Mouse (Mus musculus) lung, adult 2 months (tissue): ENCODE measurements around the gene Kctd18. TPM values are rescaled to one million over a fixed set of nuclear protein-coding genes. Genes with fewer than 3 reads are reported as not detected.

ENCODE experiments used
- DNase-seq: peaks from one replicate; pipeline ENCODE4 v3.0.0; 2022
- H3K4me1 ChIP-seq: fragments of 200-500 bp; 2 replicates; pipeline ENCODE4 v1.6.1; 2011; ENCODE audit warnings: low read length; ENCODE audit not compliant: control insufficient read depth, insufficient read depth
- H3K4me3 ChIP-seq: fragments of 200-500 bp; replicated peaks from 2 replicates; pipeline ENCODE3; 2011; ENCODE audit warnings: low read depth, mild to moderate bottlenecking, control low read depth, low read length; ENCODE audit errors: extremely low read depth
- CTCF ChIP-seq: fragments of 200-500 bp; IDR thresholded peaks from 2 replicates; pipeline ENCODE4 v1.5.1; 2011; ENCODE audit warnings: mild to moderate bottlenecking, low read length, control low read depth; ENCODE audit not compliant: insufficient read depth
- POLR2A ChIP-seq: fragments of 200-500 bp; IDR thresholded peaks from 2 replicates; pipeline ENCODE4 v1.6.1; 2011; ENCODE audit warnings: low read depth, mild to moderate bottlenecking, control low read depth, low read length, borderline replicate concordance; ENCODE audit errors: extremely low read depth
- WGBS: fragments of 180-500 bp; shearing (Covaris S2); methylation state at CpG from one replicate; pipeline ENCODE4 v1.1.7; 2018; 5-methylcytosine and 5-hydroxymethylcytosine counted together
- polyA plus RNA-seq: library from polyadenylated mRNA; depleted of rRNA; stranded (reverse); fragments of >200 nt; gene quantifications from 2 replicates; pipeline ENCODE4 v1.2.3, GENCODE M21; 2012; rRNA removed

Gene Kctd18
- polyA plus RNA-seq, 1 experiment = 9.7 TPM

DNA sequence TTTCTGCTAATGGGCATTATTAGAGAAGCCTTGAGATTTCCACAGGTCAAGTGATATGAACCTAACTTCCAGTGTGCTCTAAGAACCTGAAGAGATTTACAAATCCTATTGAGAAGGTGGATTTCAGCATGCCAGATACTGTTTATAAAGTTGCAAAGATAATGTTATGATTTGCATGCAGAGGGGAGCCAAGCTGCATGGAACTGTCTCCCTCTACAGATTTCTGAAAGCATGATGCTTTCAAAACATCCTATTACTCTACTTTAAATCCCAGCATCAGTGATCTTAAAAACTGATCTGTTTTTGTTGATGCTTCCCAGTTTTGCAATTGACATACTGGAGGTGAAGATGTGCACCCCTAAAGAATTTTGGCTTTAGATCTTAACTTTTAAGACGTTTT, 84.5 kb downstream of the Kctd18 start:
- 62% methylated on average over 1 of the region's 1 CpGs for WGBS
- TF ChIP-seq CTCF = no peak
- TF ChIP-seq POLR2A = no peak
- H3K4me3 ChIP-seq = no peak overlapping the region
- H3K4me1 ChIP-seq = no peaks in the 10 kb centered on the region
- no peak for DNase-seq

DNA sequence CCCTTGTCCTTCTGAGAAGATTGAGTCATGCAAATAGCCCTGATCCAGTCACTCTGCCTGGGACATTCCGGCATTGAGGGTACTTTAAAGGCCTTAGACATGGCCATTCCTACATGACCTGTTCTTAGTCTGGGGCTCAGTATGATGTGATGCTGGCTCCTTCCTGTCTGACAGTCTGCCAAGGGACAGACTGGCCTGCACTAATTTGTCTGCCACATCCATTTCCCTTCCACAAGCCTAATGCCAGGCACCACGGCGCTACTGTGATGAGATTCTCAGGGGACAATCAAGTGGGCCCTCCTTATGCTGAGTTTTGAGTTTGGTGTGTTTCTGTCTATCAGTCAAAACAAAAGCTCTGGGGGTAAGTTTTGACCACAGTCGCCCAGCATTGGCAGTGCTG, 100.2 kb downstream of the Kctd18 start:
- WGBS = 63% methylated on average over 4 of the region's 4 CpGs
- H3K4me1 ChIP-seq = peaks cover 3% of the 10 kb centered on the region
- TF ChIP-seq CTCF = no peak
- TF ChIP-seq POLR2A = no peak
- no peak overlapping the region for H3K4me3 ChIP-seq
- DNase-seq = no peak

DNA sequence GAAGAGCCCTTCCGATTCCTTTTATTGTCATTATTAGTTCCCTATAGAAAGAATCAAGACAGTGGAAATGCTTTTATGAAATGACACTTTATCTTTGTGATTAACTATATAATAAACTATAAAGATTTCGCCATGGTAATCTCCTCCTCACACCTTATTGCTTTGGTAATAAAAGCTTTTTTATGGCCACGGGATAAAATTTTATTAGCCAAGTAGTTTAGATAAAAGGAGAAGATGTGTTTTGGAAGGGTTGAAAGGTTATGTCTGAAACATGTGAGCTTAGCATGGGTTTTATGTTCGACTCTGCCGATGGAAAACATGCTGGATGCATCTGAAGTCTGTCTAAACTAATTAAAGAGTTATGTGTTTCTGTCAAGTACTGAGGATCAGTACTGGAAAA, 101.4 kb downstream of the Kctd18 start:
- no peak for TF ChIP-seq CTCF
- TF ChIP-seq POLR2A = no peak
- no peak for DNase-seq
- Histone ChIP-seq H3K4me1 (peaks cover 3% of the 10 kb centered on the region), H3K4me3 (no peak overlapping the region)
- WGBS = 84% methylated on average over 5 of the region's 5 CpGs

DNA sequence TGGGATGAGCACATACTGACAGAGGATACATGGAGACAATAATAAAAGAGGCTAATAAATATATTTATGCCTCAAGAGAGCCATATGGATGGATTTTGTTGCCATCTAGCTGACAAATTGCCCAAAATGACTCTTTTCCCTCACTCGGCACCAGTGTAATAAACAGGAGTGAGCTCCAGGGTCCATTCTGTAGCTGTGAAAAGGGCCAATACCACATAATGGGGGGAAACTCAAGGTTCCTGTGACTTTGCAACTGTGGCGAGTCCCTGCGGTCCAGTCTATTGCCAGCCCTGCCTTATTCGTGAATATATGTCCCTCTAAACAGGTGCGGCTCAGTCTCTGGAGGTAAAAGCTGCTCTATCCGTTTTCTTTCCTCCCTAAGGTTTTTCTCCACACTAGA, 107.2 kb downstream of the Kctd18 start:
- Histone ChIP-seq H3K4me1 (no peaks in the 10 kb centered on the region), H3K4me3 (no peak overlapping the region)
- no peak for DNase-seq
- WGBS = 91% methylated on average over 6 of the region's 6 CpGs
- TF ChIP-seq CTCF (no peak), POLR2A (no peak)

DNA sequence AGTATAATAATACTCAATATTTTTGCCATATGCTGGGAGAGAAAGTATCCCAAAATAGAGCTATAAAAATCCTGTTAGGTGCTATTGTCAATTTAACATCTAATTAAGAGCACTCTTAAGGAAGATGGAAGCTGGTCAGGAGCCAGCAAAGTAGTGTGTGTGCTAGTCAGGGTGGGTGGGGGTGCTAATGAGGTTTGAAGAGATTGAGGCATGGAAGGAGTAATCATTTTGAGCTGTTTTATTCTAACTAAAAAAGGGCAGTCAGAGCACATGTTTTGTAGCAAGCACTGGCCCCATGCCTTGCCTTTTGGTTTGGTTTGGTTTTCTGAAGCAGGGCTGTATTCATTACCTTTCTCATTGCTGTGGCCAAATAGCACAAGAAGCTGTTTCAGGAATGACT, 112.4 kb downstream of the Kctd18 start:
- no peak for DNase-seq
- Histone ChIP-seq H3K4me3 (no peak overlapping the region), H3K4me1 (peaks cover 2% of the 10 kb centered on the region)
- TF ChIP-seq CTCF (no peak), POLR2A (no peak)

DNA sequence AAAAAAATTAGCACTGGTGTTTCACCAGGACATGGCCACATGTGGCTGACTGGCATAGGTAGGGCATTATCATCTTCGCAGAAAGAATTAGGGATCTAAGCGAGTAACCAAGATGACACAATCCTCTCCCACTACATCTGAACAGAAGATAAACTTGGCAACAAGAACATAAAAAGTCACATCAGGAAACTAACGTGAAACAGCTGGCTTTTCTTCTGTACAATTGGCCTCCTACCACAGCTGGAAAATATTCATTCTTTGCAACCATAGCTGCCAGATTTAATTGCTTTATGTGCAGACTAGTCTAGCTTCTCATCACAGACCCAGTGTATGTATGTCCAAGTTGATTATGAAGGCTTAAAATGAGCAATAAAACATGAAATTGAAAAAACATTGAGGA, 112.8 kb downstream of the Kctd18 start:
- no peak overlapping the region for H3K4me3 ChIP-seq
- no peak for DNase-seq
- peaks cover 2% of the 10 kb centered on the region for H3K4me1 ChIP-seq
- TF ChIP-seq CTCF = no peak
- no peak for TF ChIP-seq POLR2A
- 72% methylated on average over 3 of the region's 3 CpGs for WGBS

Other genes with a start within 250 kb of the Kctd18 start
- gene Spats2l, start 244.8 kb downstream of the Kctd18 start, polyA plus RNA-seq = 6.7 and 7.4 TPM in 2 replicates
- 0.10 and 0.39 TPM in 2 replicates for gene Sgo2a, start 23.0 kb downstream of the Kctd18 start, polyA plus RNA-seq
- 9.5 and 18.0 TPM in 2 replicates for gene Aox1, start 11.0 kb upstream of the Kctd18 start, polyA plus RNA-seq
- 23.9 and 41.6 TPM in 2 replicates for gene Aox3, start 94.2 kb upstream of the Kctd18 start, polyA plus RNA-seq
- 0.05 and 0.51 TPM in 2 replicates for gene Aox4, start 191.4 kb upstream of the Kctd18 start, polyA plus RNA-seq